Mouse (Mus musculus): ENCODE data around the gene Gm36245. TPM values are rescaled to one million over a fixed set of nuclear protein-coding genes. Genes with fewer than 3 reads are reported as not detected.

Gene Gm36245
- not detected for polyA plus RNA-seq (2017; shearing (Covaris generic))

GRCm38 (mm10) chr15:77598958-77599357 is at the start of gene Gm36245:
Gm36245 (plus strand) TSS chr15:77599258.

DNA sequence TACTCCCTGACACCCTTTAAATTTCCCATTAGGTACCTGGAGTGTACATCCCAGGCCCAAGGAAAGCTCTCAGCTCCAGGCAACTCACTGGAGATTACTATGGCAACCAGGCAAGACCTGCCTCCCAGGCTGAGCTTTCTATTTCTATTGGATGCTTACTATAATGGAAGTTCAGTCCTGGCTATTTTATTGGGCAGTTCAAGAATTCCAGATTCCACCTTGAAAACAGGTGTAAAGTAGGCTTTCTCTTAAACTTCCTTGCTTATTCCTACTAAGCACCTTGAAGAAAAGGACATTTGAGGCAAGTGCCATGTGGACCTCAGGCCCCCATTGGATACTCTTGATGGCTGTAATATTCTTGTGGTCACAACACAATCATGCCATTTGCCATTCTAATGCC is 37.3 kb upstream of the Gm36245 start, which contains the start of gene 1700025B11Rik:
TSS of gene 1700025B11Rik (minus strand) at position 101 of the 400 bp plus-strand sequence.

DNA sequence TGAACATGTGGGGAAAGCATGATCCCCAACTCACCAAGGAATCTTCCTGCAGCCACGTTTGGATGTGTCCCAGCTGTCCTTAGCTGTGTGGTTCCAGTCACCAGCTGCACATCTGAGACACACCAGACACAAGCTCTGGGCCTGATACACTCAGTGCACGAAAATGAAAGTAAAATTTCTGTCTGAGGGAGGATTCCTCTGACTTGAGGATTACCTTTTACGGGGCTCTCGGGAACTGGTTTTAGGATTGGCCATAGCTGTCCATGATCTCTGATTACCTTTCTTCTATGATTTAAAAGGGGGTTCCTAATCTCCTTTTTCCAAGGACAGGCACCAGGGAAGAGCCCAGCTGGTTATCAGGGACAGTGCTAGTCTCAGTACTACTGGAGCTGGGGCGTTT is 3.1 kb upstream of the Gm36245 start, which contains the start of gene Apol10b:
TSS of gene Apol10b (minus strand) at position 165 of the 400 bp plus-strand sequence.

DNA sequence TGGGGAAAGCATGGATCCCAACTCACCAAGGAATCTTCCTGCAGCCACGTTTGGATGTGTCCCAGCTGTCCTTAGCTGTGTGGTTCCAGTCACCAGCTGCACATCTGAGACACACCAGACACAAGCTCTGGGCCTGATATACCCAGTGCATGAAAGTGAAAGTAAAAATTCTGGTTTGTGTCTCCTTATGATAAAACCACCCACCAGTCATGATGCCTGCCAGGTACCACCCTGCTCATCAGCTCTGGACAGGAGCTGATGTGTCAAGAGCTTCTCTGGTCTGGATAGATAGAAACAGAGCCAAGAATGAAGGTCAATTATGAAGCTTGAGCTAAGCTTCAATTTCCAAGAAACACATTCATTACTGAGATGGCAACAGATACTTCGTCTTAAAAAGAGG is 44.1 kb downstream of the Gm36245 start, which contains the start of gene Apol11b:
TSS of gene Apol11b (minus strand) at position 111 of the 400 bp plus-strand sequence.

Other genes with a start within 250 kb of the Gm36245 start
- not detected for gene Apol7a, start 200.1 kb upstream of the Gm36245 start, polyA plus RNA-seq (2017; shearing (Covaris generic))
- 4.5 TPM for gene Apol9a, start 188.1 kb upstream of the Gm36245 start, polyA plus RNA-seq (2017; shearing (Covaris generic))
- gene Apol7b, start 151.8 kb upstream of the Gm36245 start, polyA plus RNA-seq (2017; shearing (Covaris generic)) = 0.32 TPM
- 0.15 TPM for gene Apol10a, start 122.2 kb upstream of the Gm36245 start, polyA plus RNA-seq (2017; shearing (Covaris generic))
- 0.89 TPM for gene Apol11a, start 91.0 kb upstream of the Gm36245 start, polyA plus RNA-seq (2017; shearing (Covaris generic))
- not detected for gene Apol7c, start 65.9 kb upstream of the Gm36245 start, polyA plus RNA-seq (2017; shearing (Covaris generic))
- not detected for gene 1700025B11Rik, start 37.4 kb upstream of the Gm36245 start, polyA plus RNA-seq (2017; shearing (Covaris generic))
- gene Apol10b, start 3.1 kb upstream of the Gm36245 start, polyA plus RNA-seq (2017; shearing (Covaris generic)) = 4.6 TPM
- gene Apol11b, start 44.0 kb downstream of the Gm36245 start, polyA plus RNA-seq (2017; shearing (Covaris generic)) = 6.1 TPM
- gene Apol7e, start 99.6 kb downstream of the Gm36245 start, polyA plus RNA-seq (2017; shearing (Covaris generic)) = 79.7 TPM
- gene Apol9b, start 129.8 kb downstream of the Gm36245 start, polyA plus RNA-seq (2017; shearing (Covaris generic)) = 17.0 TPM
- gene Apol8, start 157.7 kb downstream of the Gm36245 start, polyA plus RNA-seq (2017; shearing (Covaris generic)) = 0.20 TPM
- 477 TPM for gene Myh9, start 242.9 kb downstream of the Gm36245 start, polyA plus RNA-seq (2017; shearing (Covaris generic))

Measured in activated CD4-positive, CD25-positive, alpha-beta regulatory T cell, adult 9 weeks (primary cell).